Mouse (Mus musculus) cerebellum, adult 2 months (tissue): Measurements from ENCODE around the gene Ermard. TPM values are rescaled to one million over a fixed set of nuclear protein-coding genes. Genes with fewer than 3 reads are reported as not detected.

Source experiments
- DNase-seq, 2 experiments: peaks; one replicate each; pipeline ENCODE4 v3.0.0; 2021
- H3K27ac ChIP-seq: fragments of 200-500 bp; 2 replicates; pipeline ENCODE4 v1.5.1; 2012; ENCODE audit warnings: low read length, control low read depth, inconsistent platforms; ENCODE audit not compliant: insufficient read depth
- H3K27me3 ChIP-seq: fragments of 200-500 bp; 2 replicates; pipeline ENCODE4 v1.6.1; 2012; ENCODE audit warnings: inconsistent platforms, mild to moderate bottlenecking, low read length, moderate library complexity; ENCODE audit not compliant: control insufficient read depth, insufficient read depth
- H3K4me1 ChIP-seq: fragments of 200-500 bp; 2 replicates; pipeline ENCODE4 v1.6.1; 2011; ENCODE audit warnings: low read length; ENCODE audit not compliant: control insufficient read depth, insufficient read depth
- H3K4me3 ChIP-seq: fragments of 200-500 bp; replicated peaks from 2 replicates; pipeline ENCODE3; 2011; ENCODE audit warnings: mild to moderate bottlenecking, low read depth, low read length, control low read depth; ENCODE audit not compliant: insufficient read depth
- CTCF ChIP-seq: fragments of 200-500 bp; IDR thresholded peaks from 2 replicates; pipeline ENCODE4 v1.5.1; 2011; ENCODE audit warnings: low read depth, mild to moderate bottlenecking, control low read depth, low read length, moderate library complexity, borderline replicate concordance; ENCODE audit not compliant: insufficient read depth
- POLR2A ChIP-seq: fragments of 200-500 bp; IDR thresholded peaks from 2 replicates; pipeline ENCODE4 v1.6.1; 2011; ENCODE audit warnings: low read length, control low read depth, borderline replicate concordance; ENCODE audit not compliant: insufficient read depth
- WGBS: fragments of 180-500 bp; shearing (Covaris S2); methylation state at CpG from one replicate; pipeline ENCODE4 v1.1.7; 2018; 5-methylcytosine and 5-hydroxymethylcytosine counted together
- polyA plus RNA-seq: library from polyadenylated mRNA; depleted of rRNA; stranded (reverse); fragments of >200 nt; gene quantifications from 2 replicates; pipeline ENCODE4 v1.2.3, GENCODE M21; 2012

Gene Ermard
- polyA plus RNA-seq, 1 experiment = 107 TPM

GRCm38 (mm10) chr17:15075033-15075432 is 34.0 kb downstream of the Ermard start:
- Histone ChIP-seq H3K4me1 (0 out of 2 replicates have a peak, but pooled peaks cover 4% of the 10 kb centered on the region), H3K27me3 (no peaks in the 10 kb centered on the region), H3K27ac (no peak overlapping the region), H3K4me3 (no peak overlapping the region)
- DNase-seq = no peak
- 92% methylated on average over 8 of the region's 8 CpGs for WGBS
- no peak for TF ChIP-seq POLR2A
- no peak for TF ChIP-seq CTCF

- no peak overlapping the region for H3K4me3 ChIP-seq
- no peaks in the 10 kb centered on the region; the same call in 1 of the 2 replicates for H3K27me3 ChIP-seq
- 7% methylated on average over 2 of the region's 2 CpGs for WGBS
- no peak overlapping the region for H3K27ac ChIP-seq
- no peak for TF ChIP-seq POLR2A
- no peak for TF ChIP-seq CTCF
- DNase-seq = no peak
- 0 out of 2 replicates have a peak, but pooled peaks cover 4% of the 10 kb centered on the region for H3K4me1 ChIP-seq
Measured at GRCm38 (mm10) chr17:15077536-15077935, 36.5 kb downstream of the Ermard start.

- WGBS = 46% methylated on average over 13 of the region's 13 CpGs
- TF ChIP-seq POLR2A (no peak), CTCF (no peak)
- peaks cover 5% of the 10 kb centered on the region; the same call in 1 of the 2 replicates for H3K4me1 ChIP-seq
Measured at GRCm38 (mm10) chr17:15084226-15084848, 43.3 kb downstream of the Ermard start.

GRCm38 (mm10) chr17:15085006-15085405 is 44.0 kb downstream of the Ermard start:
- WGBS = 87% methylated on average over 2 of the region's 2 CpGs
- DNase-seq = no peak
- TF ChIP-seq CTCF (no peak), POLR2A (no peak)

More at GRCm38 (mm10) chr17:15084226-15084848, 43.3 kb downstream of the Ermard start:
- no peak overlapping the region for H3K27ac ChIP-seq
- no peak for DNase-seq
- no peak overlapping the region for H3K4me3 ChIP-seq
- H3K27me3 ChIP-seq = no peaks in the 10 kb centered on the region; the same call in 1 of the 2 replicates

GRCm38 (mm10) chr17:15088166-15088565 is 47.2 kb downstream of the Ermard start:
- Histone ChIP-seq H3K27me3 (no peaks in the 10 kb centered on the region; the same call in 1 of the 2 replicates), H3K27ac (no peak overlapping the region), H3K4me1 (peaks cover 5% of the 10 kb centered on the region; the same call in 1 of the 2 replicates), H3K4me3 (no peak overlapping the region)
- TF ChIP-seq CTCF (no peak), POLR2A (no peak)
- no peak for DNase-seq
- 15% methylated on average over 2 of the region's 2 CpGs for WGBS

More at GRCm38 (mm10) chr17:15085006-15085405, 44.0 kb downstream of the Ermard start:
- Histone ChIP-seq H3K4me1 (peaks cover 5% of the 10 kb centered on the region; the same call in 1 of the 2 replicates), H3K27ac (no peak overlapping the region), H3K4me3 (no peak overlapping the region), H3K27me3 (no peaks in the 10 kb centered on the region; the same call in 1 of the 2 replicates)

- 6% methylated on average over 8 of the region's 8 CpGs for WGBS
- Histone ChIP-seq H3K4me3 (no peak overlapping the region), H3K27me3 (no peaks in the 10 kb centered on the region; the same call in 1 of the 2 replicates), H3K4me1 (peaks cover 5% of the 10 kb centered on the region; the same call in 1 of the 2 replicates), H3K27ac (no peak overlapping the region)
- DNase-seq = peak; percentile 28 to 54
- TF ChIP-seq CTCF (no peak), POLR2A (no peak)
Measured at GRCm38 (mm10) chr17:15088591-15089001, 47.6 kb downstream of the Ermard start.

GRCm38 (mm10) chr17:15091739-15092138 is 50.7 kb downstream of the Ermard start:
- Histone ChIP-seq H3K27ac (no peak overlapping the region), H3K4me1 (peaks cover 5% of the 10 kb centered on the region; the same call in 1 of the 2 replicates), H3K4me3 (no peak overlapping the region), H3K27me3 (no peaks in the 10 kb centered on the region; the same call in 1 of the 2 replicates)
- no peak for TF ChIP-seq POLR2A
- no peak for TF ChIP-seq CTCF
- no peak for DNase-seq
- WGBS = 85% methylated on average over 3 of the region's 3 CpGs

- Histone ChIP-seq H3K4me3 (no peak overlapping the region), H3K4me1 (peaks cover 1% of the 10 kb centered on the region; the same call in 1 of the 2 replicates), H3K27ac (no peak overlapping the region), H3K27me3 (no peaks in the 10 kb centered on the region; the same call in 1 of the 2 replicates)
- 52% methylated on average over 3 of the region's 3 CpGs for WGBS
- DNase-seq = no peak
- no peak for TF ChIP-seq CTCF
- no peak for TF ChIP-seq POLR2A
Measured at GRCm38 (mm10) chr17:15093523-15093922, 52.5 kb downstream of the Ermard start.
